Mouse (Mus musculus) left cerebral cortex, postnatal 14 days (tissue): ENCODE measurements around the gene Insl3. TPM values are rescaled to one million over a fixed set of nuclear protein-coding genes. Genes with fewer than 3 reads are reported as not detected.
A peak's percentile ranks its signal among the peaks of the same experiment; 100 is the strongest.

Source experiments
- DNase-seq, 2 experiments: peaks; one replicate each; pipeline ENCODE4 v3.0.0; 2021 to 2022; ENCODE audit warnings: low spot score in 2 of 2, mixed read lengths in 1 of 2
- intact Hi-C: fragments of 180-260 bp; cut with DNase I; formaldehyde crosslinking; loops from one replicate; pipeline ENCODE4 v1.15.1; 2025
- long read RNA-seq, 2 experiments: library from polyadenylated mRNA; stranded (forward); transcript quantifications; one replicate each; pipeline ENCODE4 v2.0.0; 2021
- total RNA-seq, 2 experiments: library from RNA; stranded (reverse); gene quantifications; 2 replicates each; pipeline ENCODE4 v1.2.3; 2021

Insl3 gene
- total RNA-seq: 1 to 10 TPM; 1.8 to 2.8 TPM
- long read RNA-seq, experiment 1: 0 reads
- long read RNA-seq, experiment 2: 0 reads

- DNase-seq: no peak
- intact Hi-C loops: no loop called here
Observed at GRCm38 (mm10) chr8:71689028-71689427, at the start of gene Insl3. TSS of gene Insl3 (plus strand) at chr8:71689214.

- intact Hi-C loops: no loop called here
- no peak for DNase-seq
Observed at GRCm38 (mm10) chr8:71639318-71639717, 49.7 kb upstream of the Insl3 start.

GRCm38 (mm10) chr8:71645510-71645909 lies 43.5 kb upstream of the Insl3 start:
- no peak for DNase-seq

GRCm38 (mm10) chr8:71654600-71654999 lies 34.4 kb upstream of the Insl3 start:
- intact Hi-C loops: no loop called here
- DNase-seq: no peak

More at GRCm38 (mm10) chr8:71645510-71645909, 43.5 kb upstream of the Insl3 start:
- intact Hi-C loops: no loop called here

GRCm38 (mm10) chr8:71657816-71658215 lies 31.2 kb upstream of the Insl3 start:
- no peak for DNase-seq
- intact Hi-C loops: no loop called here

- intact Hi-C loops: no loop called here
- no peak for DNase-seq
Observed at GRCm38 (mm10) chr8:71658515-71659049, 30.4 kb upstream of the Insl3 start.

GRCm38 (mm10) chr8:71659751-71660150 lies 29.3 kb upstream of the Insl3 start:
- no peak for DNase-seq
- intact Hi-C loops: loop anchor here (2.0 kb wide), 1 partner anchor 99 kb away; no protein-coding TSS in a partner anchor

GRCm38 (mm10) chr8:71660325-71661120 lies 28.5 kb upstream of the Insl3 start:
- intact Hi-C loops: loop anchor here (2.0 kb wide), 1 partner anchor 100 kb away; no protein-coding TSS in a partner anchor
- DNase-seq: peak; percentile 89 to 92

GRCm38 (mm10) chr8:71665331-71666130 lies 23.5 kb upstream of the Insl3 start:
- no peak for DNase-seq
- intact Hi-C loops: no loop called here

GRCm38 (mm10) chr8:71666855-71667254 lies 22.2 kb upstream of the Insl3 start:
- no peak for DNase-seq
- intact Hi-C loops: no loop called here

GRCm38 (mm10) chr8:71667256-71667655 lies 21.8 kb upstream of the Insl3 start:
- no peak for DNase-seq
- intact Hi-C loops: no loop called here

- intact Hi-C loops: no loop called here
Observed at GRCm38 (mm10) chr8:71668220-71668975, 20.6 kb upstream of the Insl3 start.

GRCm38 (mm10) chr8:71670198-71670597 lies 18.8 kb upstream of the Insl3 start:
- peak in 1 of 2 experiments; percentile 54 for DNase-seq
- intact Hi-C loops: loop anchor here (5.0 kb wide), 1 partner anchor 52 kb away; no protein-coding TSS in a partner anchor

More at GRCm38 (mm10) chr8:71668220-71668975, 20.6 kb upstream of the Insl3 start:
- peak in 1 of 2 experiments; percentile 39 for DNase-seq

GRCm38 (mm10) chr8:71670621-71671548 lies 18.1 kb upstream of the Insl3 start:
- DNase-seq: peak; percentile 71 to 82
- intact Hi-C loops: loop anchor here (5.0 kb wide), 1 partner anchor 51 kb away; no protein-coding TSS in a partner anchor

- DNase-seq: peak; percentile 92 to 94
- intact Hi-C loops: loop anchor here (5.0 kb wide), 1 partner anchor 51 kb away; no protein-coding TSS in a partner anchor
Observed at GRCm38 (mm10) chr8:71671549-71671965, 17.5 kb upstream of the Insl3 start, which contains the start of gene Unc13a. TSS of gene Unc13a (minus strand) at chr8:71671757.

- peak in 1 of 2 experiments; percentile 72 for DNase-seq
Observed at GRCm38 (mm10) chr8:71672168-71672735, 16.8 kb upstream of the Insl3 start.

GRCm38 (mm10) chr8:71674071-71674470 lies 14.9 kb upstream of the Insl3 start:
- no peak for DNase-seq
- intact Hi-C loops: loop anchor here (5.0 kb wide), 1 partner anchor 48 kb away; no protein-coding TSS in a partner anchor

More at GRCm38 (mm10) chr8:71672168-71672735, 16.8 kb upstream of the Insl3 start:
- intact Hi-C loops: loop anchor here (5.0 kb wide), 1 partner anchor 50 kb away; no protein-coding TSS in a partner anchor
